Mouse (Mus musculus): ENCODE data around the gene Gm12258. TPM values are rescaled to one million over a fixed set of nuclear protein-coding genes. Genes with fewer than 3 reads are reported as not detected.

Gm12258 gene
- polyA plus RNA-seq, 1 experiment from 2014 or later = 26.1 TPM

Other genes starting within 250 kb of the Gm12258 start
- gene 2210407C18Rik, start 231.1 kb upstream of the Gm12258 start, polyA plus RNA-seq (2015; fragmentation: Nextera tagmentation; extraction: Ambion mirVana) = not detected in 2 replicates
- gene Olfr323, start 216.7 kb upstream of the Gm12258 start, polyA plus RNA-seq (2015; fragmentation: Nextera tagmentation; extraction: Ambion mirVana) = not detected in 2 replicates
- gene Trim58, start 206.7 kb upstream of the Gm12258 start, polyA plus RNA-seq (2015; fragmentation: Nextera tagmentation; extraction: Ambion mirVana) = 0.15 and 0.19 TPM in 2 replicates
- not detected in 2 replicates for gene Olfr322, start 188.4 kb upstream of the Gm12258 start, polyA plus RNA-seq (2015; fragmentation: Nextera tagmentation; extraction: Ambion mirVana)
- gene Olfr320, start 166.1 kb upstream of the Gm12258 start, polyA plus RNA-seq (2015; fragmentation: Nextera tagmentation; extraction: Ambion mirVana) = not detected in 2 replicates
- not detected in 2 replicates for gene Olfr319, start 148.0 kb upstream of the Gm12258 start, polyA plus RNA-seq (2015; fragmentation: Nextera tagmentation; extraction: Ambion mirVana)
- not detected in 2 replicates for gene Olfr318, start 123.1 kb upstream of the Gm12258 start, polyA plus RNA-seq (2015; fragmentation: Nextera tagmentation; extraction: Ambion mirVana)
- gene Olfr317, start 107.9 kb upstream of the Gm12258 start, polyA plus RNA-seq (2015; fragmentation: Nextera tagmentation; extraction: Ambion mirVana) = 0.10 and 0.13 TPM in 2 replicates
- gene Olfr316, start 94.4 kb upstream of the Gm12258 start, polyA plus RNA-seq (2015; fragmentation: Nextera tagmentation; extraction: Ambion mirVana) = not detected in 2 replicates
- not detected in 2 replicates for gene Olfr315, start 74.0 kb upstream of the Gm12258 start, polyA plus RNA-seq (2015; fragmentation: Nextera tagmentation; extraction: Ambion mirVana)
- not detected in 2 replicates for gene Olfr314, start 64.2 kb upstream of the Gm12258 start, polyA plus RNA-seq (2015; fragmentation: Nextera tagmentation; extraction: Ambion mirVana)
- gene Fam183b, start 45.2 kb upstream of the Gm12258 start, polyA plus RNA-seq (2015; fragmentation: Nextera tagmentation; extraction: Ambion mirVana) = 13.6 and 15.3 TPM in 2 replicates
- gene Olfr313, start 32.2 kb upstream of the Gm12258 start, polyA plus RNA-seq (2015; fragmentation: Nextera tagmentation; extraction: Ambion mirVana) = not detected in 2 replicates
- gene Olfr312, start 17.9 kb upstream of the Gm12258 start, polyA plus RNA-seq (2015; fragmentation: Nextera tagmentation; extraction: Ambion mirVana) = not detected in 2 replicates
- not detected in 2 replicates for gene Olfr311, start 7.9 kb upstream of the Gm12258 start, polyA plus RNA-seq (2015; fragmentation: Nextera tagmentation; extraction: Ambion mirVana)
- 13.9 and 15.0 TPM in 2 replicates for gene 2810021J22Rik, start 20.1 kb downstream of the Gm12258 start, polyA plus RNA-seq (2015; fragmentation: Nextera tagmentation; extraction: Ambion mirVana)
- gene Zfp39, start 57.1 kb downstream of the Gm12258 start, polyA plus RNA-seq (2015; fragmentation: Nextera tagmentation; extraction: Ambion mirVana) = 6.8 and 8.1 TPM in 2 replicates
- not detected in 2 replicates for gene Btnl10, start 70.8 kb downstream of the Gm12258 start, polyA plus RNA-seq (2015; fragmentation: Nextera tagmentation; extraction: Ambion mirVana)
- gene Rnf187, start 91.8 kb downstream of the Gm12258 start, polyA plus RNA-seq (2015; fragmentation: Nextera tagmentation; extraction: Ambion mirVana) = 550 and 556 TPM in 2 replicates
- 345 and 399 TPM in 2 replicates for gene Hist3h2ba, start 101.8 kb downstream of the Gm12258 start, polyA plus RNA-seq (2015; fragmentation: Nextera tagmentation; extraction: Ambion mirVana)
- 107 and 115 TPM in 2 replicates for gene Hist3h2a, start 107.5 kb downstream of the Gm12258 start, polyA plus RNA-seq (2015; fragmentation: Nextera tagmentation; extraction: Ambion mirVana)
- gene Trim17, start 107.5 kb downstream of the Gm12258 start, polyA plus RNA-seq (2015; fragmentation: Nextera tagmentation; extraction: Ambion mirVana) = 1.3 and 2.1 TPM in 2 replicates
- gene Trim11, start 130.9 kb downstream of the Gm12258 start, polyA plus RNA-seq (2015; fragmentation: Nextera tagmentation; extraction: Ambion mirVana) = 19.5 and 22.3 TPM in 2 replicates